Mouse (Mus musculus) cerebellum, postnatal 25 days (tissue): ENCODE results near the gene Rpl18a.

Experiments used
- DNase-seq, 2 experiments: peaks; one replicate each; pipeline ENCODE4 v3.0.0; 2021; ENCODE audit warnings: mixed read lengths in 2 of 2

The Rpl18a gene

GRCm38 (mm10) chr8:70879500-70879899 lies 17.7 kb downstream of the Rpl18a start:
- DNase-seq, result peak in 1 of 2 experiments; percentile 69

GRCm38 (mm10) chr8:70878178-70878577 lies 19.0 kb downstream of the Rpl18a start:
- no peak for DNase-seq

GRCm38 (mm10) chr8:70876382-70876781 lies 20.8 kb downstream of the Rpl18a start:
- DNase-seq, result no peak

- DNase-seq, result no peak
Measured at GRCm38 (mm10) chr8:70874441-70874840, 22.8 kb downstream of the Rpl18a start.

GRCm38 (mm10) chr8:70873364-70873985 lies 23.7 kb downstream of the Rpl18a start, which contains the start of gene Ccdc124:
TSS of gene Ccdc124 (minus strand) at chr8:70873935.
- peak; percentile 96 to 97 for DNase-seq

GRCm38 (mm10) chr8:70872643-70873363 lies 24.4 kb downstream of the Rpl18a start:
- no peak for DNase-seq

- no peak for DNase-seq
Measured at GRCm38 (mm10) chr8:70871195-70871807, 25.9 kb downstream of the Rpl18a start.

- peak; percentile 78 to 84 for DNase-seq
Measured at GRCm38 (mm10) chr8:70869601-70870041, 27.6 kb downstream of the Rpl18a start.

- no peak for DNase-seq
Measured at GRCm38 (mm10) chr8:70869199-70869571, 28.0 kb downstream of the Rpl18a start.

GRCm38 (mm10) chr8:70868559-70869198 lies 28.5 kb downstream of the Rpl18a start:
- peak in 1 of 2 experiments; percentile 41 for DNase-seq

- DNase-seq, result no peak
Measured at GRCm38 (mm10) chr8:70866566-70866965, 30.6 kb downstream of the Rpl18a start.

- DNase-seq, result no peak
Measured at GRCm38 (mm10) chr8:70866001-70866520, 31.2 kb downstream of the Rpl18a start.

- peak; percentile 99 for DNase-seq
Measured at GRCm38 (mm10) chr8:70865350-70866000, 31.7 kb downstream of the Rpl18a start.

- peak; percentile 59 to 63 for DNase-seq
Measured at GRCm38 (mm10) chr8:70864712-70865221, 32.4 kb downstream of the Rpl18a start.

- peak; percentile 48 to 63 for DNase-seq
Measured at GRCm38 (mm10) chr8:70863956-70864711, 33.1 kb downstream of the Rpl18a start.

- DNase-seq, result no peak
Measured at GRCm38 (mm10) chr8:70862824-70863641, 34.2 kb downstream of the Rpl18a start, which contains the start of gene Kcnn1. TSS of gene Kcnn1 (minus strand) at chr8:70863258.

GRCm38 (mm10) chr8:70857516-70857915 lies 39.7 kb downstream of the Rpl18a start:
- no peak for DNase-seq

- DNase-seq, result peak; percentile 86 to 91
Measured at GRCm38 (mm10) chr8:70856541-70857197, 40.5 kb downstream of the Rpl18a start.

GRCm38 (mm10) chr8:70856028-70856427 lies 41.2 kb downstream of the Rpl18a start:
- DNase-seq, result no peak

GRCm38 (mm10) chr8:70853863-70854262 lies 43.3 kb downstream of the Rpl18a start:
- no peak for DNase-seq
